Mouse (Mus musculus) WW6 (cell line): ENCODE results near the gene Stab2.

ENCODE experiments used
- DNase-seq: peaks from one replicate; pipeline ENCODE4 v3.0.0-alpha.2; 2013; ENCODE audit warnings: low read depth, low spot score

Stab2 gene

DNA sequence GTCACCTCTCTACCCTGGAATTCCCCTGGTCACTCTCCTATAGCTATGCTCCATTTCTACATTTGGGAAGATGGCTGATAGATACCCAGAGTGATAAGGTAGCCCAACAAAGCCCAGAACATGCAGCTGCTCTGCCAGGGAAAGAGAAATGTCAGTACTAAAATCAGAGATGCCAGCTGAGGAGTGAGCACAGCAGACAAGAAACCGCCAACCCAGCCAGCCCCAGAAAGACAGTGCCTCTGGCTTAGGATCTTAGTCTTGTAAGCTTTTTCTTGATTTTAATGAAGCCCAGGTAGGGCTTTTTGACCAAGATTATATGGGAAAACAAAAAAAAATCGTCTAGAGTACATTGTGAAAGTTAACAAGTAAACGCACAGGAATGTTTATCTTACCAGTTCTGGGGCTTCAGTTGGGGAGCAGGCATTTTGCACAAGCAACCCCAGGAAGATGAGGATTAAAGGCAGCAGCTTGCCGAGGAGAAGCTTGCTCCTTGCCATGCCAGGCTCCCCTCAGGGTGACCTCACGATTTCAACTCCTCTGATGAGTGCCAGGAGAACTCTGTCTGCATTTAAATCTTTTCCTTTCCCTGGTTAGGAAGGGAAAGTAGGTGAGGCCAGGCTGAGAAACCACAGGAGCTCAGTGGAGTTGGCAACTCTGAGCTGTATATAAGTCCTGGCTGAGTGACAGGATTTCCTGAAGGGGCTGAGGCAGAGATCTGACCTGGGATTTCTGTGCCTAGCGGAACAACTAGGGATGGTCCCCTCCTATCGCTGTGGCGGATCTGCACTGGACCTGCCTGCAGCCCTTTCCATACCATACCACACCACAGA is at the start of gene Stab2:
Gene Stab2 (minus strand): TSS at position 641 of the 830 bp plus-strand sequence.
- DNase-seq, result no peak

DNA sequence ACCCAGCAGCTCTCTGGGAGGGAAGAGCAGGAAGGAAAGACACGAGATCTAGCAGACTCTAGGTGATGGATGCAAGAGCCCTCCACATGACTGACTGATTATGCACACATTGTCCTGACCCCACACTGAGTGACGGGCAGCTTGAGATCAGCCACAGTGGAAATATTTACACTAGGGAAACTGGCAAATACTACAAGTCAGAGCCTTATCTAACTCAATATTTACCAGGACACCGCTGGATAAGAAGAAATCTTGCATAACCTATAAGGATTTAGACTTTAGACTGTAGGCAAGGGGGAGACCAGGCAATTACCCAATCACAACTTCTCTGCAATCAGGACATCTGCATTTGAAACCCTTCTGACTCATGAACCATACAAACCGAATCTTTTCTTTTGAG is 43.9 kb upstream of the Stab2 start:
- DNase-seq, result no peak

DNA sequence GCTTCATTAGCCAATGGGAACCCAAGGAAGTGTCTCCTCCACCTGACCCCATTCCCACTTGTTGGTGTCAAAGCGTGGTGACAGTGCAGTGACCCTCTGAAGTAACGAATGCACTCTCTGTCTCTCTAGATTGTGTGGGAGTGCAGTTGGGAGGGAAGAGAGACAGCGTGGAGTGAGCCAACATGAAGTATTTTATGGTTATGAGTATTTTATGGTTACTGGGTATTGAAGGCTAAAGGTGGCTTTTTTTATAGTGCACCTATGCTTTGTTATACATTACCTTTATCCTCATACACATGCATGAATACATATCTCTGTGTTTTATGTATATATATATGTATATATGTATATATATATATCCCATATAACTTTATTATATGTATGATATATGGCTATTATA is 41.4 kb upstream of the Stab2 start:
- DNase-seq, result no peak

DNA sequence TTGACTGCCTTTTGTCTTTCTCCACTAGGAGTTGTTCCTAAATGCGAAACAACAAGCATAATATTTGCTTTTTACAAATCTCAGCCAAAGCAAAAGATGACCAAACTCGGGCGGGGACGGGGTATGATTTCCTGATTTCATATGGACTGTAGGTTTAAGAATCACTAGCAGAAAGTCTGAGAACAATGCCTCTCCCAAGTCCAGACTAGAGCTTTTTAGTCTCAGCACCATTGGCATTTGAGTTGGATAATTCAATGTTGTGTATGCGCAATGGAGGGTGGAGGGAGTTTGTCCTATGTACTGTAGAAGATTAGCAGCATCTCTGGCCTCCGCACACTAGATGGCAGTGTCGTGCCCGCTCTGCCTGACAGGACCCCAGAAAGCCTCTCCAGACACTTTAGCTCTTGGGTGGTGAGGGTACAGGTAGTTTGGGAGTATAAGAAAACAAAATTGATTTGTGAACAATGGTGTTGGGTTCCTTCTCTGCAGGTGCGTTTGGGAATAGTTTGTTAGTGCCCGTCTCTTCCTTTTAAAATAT is 39.2 kb upstream of the Stab2 start:
- DNase-seq, result peak; percentile 28

DNA sequence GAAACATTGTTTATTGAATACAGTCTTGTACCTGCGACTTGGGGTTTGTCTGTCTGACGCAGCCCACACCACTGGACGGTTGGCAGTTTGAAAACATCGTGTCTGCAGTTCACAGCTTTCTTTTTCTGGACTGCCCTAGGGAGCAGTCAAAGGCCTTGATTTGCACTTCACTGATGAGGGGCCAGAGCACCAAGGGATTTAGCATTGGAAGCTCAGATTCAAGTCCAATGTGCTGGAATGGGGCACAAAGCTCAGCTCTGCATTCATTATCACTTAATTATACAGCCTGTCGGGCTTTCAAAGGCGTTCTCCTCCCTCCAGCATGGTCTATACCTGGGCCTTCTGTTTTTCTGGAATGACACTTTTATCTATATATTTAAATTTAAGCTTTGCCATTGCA is 38.6 kb upstream of the Stab2 start:
- no peak for DNase-seq

DNA sequence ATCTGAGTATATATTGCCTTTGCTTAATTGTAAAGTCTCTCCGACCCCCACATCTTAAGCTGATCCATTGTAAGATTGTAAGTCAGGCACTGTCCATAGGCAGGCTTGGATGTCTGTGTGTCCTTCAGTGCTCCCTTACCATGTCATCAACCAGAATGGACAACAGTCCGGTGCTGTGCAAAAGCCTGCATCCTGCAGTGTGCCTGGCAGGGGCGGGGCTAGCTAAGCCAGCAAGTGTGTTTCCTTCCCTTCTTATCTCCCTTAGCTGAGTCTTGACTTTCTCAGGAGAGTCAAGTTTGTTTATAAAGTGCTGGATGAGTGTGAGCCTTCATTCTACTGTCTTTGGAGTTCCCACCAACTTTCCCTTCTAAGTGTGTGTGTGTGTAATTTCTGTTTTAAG is 37.4 kb upstream of the Stab2 start:
- no peak for DNase-seq

DNA sequence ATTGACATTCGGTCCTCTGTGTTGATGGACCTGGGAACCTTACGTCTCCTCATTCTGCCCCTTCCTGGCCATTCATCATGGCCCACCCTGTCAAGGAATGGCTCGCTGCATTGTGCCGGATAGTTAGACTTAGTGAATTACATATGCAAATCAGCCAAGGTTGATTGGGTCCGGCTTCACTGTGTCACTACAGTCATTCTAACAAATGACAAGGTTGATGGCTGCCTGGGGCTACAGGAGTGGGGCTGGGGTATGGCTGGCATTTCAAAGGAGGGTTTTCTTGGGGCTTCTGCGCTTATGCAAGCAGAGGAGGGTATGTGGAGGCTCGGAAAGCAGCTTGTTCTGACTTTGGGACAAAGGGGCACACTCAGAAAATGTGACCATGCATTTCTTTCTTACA is 33.4 kb upstream of the Stab2 start:
- no peak for DNase-seq

DNA sequence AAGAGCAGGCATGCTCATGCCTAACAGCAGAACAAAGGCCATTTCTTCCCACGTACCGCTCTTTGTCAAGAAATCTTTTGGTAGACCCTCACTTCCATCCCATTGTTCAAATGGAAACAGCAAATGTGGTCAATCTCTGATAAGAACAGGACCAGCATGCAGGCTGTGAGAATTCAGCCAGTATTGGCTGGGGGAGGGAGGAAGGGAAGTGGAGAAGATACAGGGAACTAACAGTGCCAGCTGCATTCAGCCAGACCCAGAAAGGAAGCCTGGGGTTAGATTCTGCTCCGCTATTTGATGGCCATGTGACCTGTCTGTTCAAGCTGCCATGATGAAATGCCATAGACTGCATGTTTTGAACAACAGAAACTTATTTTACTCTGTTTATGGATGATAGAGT is 32.0 kb upstream of the Stab2 start:
- no peak for DNase-seq

DNA sequence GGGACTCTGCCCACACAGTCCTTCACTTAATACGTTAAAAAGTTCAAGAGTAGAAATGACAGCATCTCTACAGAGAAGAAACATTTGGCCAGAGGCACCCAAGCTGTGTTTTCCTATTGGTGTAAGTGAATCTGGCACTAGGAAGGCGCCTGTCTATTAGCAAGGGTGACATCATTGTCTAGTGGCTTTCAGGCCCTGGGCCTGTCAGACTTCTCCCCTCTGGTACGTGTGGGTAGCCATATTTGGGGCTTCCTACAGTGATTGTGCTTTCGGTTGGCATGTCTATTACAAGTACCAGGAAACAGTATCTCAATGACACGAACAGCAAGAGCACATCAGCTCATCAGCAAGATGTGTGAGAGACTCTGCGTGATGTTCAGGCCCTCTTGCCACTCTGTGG is 31.5 kb upstream of the Stab2 start:
- no peak for DNase-seq

DNA sequence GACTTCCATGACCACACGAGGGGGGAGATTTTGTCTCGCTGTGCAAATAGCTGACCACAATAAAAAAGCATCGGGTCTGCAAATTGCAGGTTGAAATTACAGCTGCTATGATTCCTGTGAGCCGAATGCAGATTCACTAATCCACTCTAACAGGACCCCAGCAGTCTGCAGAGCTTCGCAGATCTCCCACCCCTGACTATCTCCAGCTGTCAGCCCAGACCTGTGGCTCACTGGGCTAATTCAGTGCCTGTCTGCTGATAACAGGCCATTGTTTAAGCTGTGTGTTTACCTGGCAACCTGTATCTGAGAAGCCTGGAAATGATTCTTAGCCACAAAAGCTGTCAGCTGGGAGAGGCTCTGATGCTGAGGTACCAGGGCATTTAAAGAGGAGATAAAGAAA is 29.2 kb upstream of the Stab2 start:
- no peak for DNase-seq

DNA sequence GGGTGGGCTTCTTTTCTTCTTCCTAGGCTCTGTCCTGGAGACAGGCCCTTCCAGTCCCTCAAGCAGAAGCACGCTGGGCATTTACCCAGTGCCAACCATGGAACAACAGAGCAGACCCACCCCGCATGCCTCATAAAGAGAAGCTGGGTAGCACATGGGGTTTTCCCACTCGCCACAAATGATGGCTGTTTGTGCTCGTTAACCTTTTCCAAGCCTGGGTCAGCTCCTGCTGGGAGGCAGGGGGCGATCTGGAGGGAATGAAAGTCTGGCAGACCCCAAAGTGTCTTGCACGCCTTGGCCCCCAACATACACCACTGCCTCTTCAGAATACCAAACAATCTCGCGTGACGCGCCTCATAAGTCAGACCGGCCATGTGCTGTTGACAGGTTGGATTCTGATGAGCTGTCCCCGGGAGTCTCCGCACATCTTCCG is 28.5 kb upstream of the Stab2 start:
- no peak for DNase-seq

DNA sequence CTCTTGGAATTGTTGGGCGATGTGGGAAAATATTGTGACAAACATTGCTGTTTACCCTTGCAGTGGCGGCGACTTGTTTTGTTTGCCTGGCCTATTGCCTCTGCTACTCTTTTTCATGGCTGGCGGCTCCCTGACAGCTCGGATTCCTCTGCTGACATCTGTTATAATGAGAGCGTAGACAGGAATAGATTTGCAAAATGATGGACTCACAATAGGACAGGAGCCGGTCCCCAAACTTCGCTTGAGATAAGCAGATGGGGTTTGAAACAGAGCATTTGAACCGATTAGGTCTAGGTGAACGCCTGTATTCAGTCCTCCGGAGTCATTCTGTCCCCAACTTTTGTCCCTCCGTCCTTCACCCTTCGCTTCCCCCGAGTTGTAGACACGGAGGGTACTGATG is 28.0 kb upstream of the Stab2 start:
- DNase-seq, result no peak

DNA sequence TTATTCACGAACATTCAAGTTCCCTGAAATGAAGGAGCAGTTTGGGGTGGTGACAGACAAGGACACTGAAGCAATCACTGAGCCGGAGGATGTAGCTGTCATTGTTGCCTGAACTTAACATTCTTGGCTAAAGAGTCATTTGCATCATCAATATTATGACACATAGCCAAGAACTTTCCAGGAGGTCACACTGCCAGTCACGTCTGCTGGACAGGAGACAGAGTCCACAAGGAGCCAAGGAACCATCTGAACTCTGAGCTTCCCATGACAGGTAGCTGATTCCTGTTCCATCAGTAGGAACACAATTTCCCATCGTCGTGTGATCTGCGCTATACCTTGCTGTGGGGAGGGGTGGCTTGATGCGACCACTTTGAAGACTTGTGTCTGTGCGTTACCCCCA is 24.9 kb upstream of the Stab2 start:
- DNase-seq, result no peak

DNA sequence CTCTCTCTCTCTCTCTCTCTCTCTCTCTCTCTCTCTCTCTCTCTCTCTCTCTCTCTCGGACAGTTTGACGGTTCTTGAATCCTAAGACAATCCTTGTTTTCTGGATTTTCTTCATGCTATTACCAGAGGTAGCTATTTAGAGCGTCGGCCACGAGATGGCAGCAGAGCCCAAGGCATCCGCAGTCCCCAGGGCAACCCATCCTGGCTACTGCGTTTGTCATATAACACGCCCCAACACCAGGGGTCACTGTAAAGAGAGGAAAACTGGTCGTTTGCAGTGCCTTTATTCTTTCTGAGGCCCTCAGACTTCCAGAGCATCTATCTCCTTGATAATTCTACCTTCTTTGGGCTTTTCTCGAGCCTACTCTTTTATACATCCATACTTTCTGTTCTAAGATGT is 17.1 kb upstream of the Stab2 start:
- DNase-seq, result peak; percentile 63

DNA sequence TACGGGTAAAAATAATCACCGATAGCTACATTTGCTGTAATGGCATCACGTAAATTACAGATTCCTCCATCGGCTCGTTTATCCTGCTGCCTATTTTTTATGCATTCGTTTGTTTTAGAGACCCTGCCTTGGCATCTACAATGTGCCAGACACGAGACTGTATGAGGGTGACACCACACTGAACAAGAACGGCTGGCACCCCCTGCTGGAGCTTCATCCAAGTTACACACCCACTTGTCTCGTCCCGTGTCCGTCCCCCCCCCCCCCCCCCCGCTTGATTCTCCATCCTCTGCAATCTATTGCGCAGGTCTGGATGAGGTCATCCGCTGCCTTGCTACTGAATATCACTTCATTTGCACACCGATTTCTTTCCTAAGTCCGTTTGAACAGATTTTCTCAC is 12.9 kb upstream of the Stab2 start:
- no peak for DNase-seq

DNA sequence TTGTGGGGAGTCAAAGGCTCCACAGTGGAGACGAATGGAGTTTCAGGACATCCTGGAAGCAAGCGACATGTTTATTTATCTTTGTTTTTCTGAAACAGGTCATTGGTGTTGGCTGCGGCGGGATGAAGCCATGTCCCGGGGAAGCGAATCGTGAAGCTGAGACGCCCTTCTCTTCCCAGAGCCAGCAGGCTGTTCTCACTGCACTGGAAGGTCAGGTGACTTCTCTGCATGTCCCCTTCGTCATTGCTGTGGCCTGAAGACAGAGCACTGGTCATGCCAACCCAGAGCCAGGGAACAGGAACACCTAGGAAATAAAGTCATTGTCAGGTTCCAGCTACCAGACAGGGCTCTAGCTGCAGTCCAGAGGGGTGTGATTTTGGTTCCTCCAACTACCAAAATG is 11.1 kb upstream of the Stab2 start:
- no peak for DNase-seq

DNA sequence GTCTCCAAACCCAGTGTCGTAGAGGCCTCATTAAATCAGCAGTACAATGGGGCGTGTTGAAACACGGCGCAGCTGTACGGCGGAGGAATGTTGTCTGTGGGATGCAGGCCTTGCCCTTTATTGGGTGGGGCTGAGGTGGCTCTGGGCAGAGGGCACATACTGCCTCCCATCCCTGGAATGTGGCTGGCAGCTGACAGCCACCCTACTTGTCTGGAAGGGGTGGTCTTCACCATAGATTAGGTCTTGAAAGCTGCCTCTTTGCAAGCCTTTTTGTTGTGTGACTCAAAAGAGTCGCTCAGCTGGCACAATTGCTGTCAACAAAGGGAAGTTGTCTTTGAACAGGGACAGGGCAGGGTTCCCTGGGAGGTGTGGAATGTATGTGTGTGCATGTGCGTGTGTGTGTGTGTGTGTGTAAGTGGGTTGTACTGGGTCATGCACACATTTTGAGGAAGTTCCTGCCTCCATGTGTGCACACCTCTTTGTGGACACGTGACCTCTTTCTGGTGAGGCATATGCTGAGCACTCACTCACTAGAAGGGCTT is 8.4 kb upstream of the Stab2 start:
- DNase-seq, result no peak

DNA sequence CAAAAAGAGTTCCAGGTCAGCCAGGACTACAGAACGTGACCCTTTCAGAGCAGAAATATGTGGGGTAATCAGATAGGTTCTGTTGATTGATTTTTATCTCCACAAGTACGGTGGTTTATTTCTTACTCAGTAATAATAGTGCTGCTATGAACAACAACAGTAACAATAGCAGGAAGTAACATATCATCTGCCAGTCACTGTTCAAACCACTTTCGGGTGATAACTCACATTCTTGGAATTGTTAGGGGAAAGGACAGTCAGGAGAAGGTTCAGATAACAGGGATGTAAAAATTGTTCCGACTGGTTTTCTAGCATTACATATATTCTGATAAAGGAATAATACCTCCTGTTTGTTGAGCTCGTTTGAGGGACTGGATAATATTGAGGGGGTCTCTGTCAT is 7.6 kb upstream of the Stab2 start:
- DNase-seq, result no peak

DNA sequence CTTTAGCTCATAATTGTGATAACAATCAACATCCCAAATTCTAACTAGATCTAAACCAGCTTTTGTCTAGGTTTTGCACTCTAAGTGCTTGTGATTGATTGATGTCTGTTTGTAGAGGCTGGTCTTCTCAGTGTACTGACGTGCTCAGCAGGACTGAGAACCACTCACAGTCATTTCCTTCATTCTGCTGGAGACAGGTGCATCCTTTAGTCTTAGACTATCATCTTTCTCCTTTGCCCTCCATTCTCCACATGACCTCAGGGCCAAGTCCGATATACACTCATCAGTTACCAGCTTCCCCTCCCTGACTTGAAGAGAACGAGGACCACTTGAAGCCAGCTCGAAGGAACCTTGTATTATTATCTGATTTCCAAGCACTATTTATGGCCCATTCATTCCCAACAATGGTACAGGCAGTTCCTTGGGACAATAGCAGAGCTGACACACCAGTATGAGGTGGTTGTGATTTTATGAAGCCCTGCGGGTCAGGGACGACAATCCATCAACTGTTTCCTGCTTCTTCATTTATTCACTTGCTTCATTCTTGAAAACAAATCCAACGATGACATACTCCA is 6.7 kb upstream of the Stab2 start:
- DNase-seq, result no peak

DNA sequence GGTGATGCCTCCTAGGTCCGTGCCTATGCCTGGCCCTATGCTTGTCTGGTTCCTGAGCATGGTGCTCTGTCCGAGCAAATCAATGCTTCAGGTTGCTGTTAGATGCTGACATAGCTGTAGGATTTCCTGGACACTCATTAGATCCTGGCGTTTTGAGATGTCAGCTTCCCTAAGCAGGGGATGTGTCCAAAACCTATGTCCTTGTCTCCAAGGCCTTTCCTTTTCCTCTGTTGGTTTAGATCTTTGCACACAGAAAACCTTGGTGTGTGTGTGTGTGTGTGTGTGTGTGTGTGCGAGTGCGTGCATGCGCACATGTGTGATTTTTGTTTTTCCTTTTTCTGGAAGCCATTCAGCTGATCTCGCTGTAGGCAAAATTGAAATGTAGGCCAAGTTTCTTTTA is 4.3 kb upstream of the Stab2 start:
- no peak for DNase-seq

DNA sequence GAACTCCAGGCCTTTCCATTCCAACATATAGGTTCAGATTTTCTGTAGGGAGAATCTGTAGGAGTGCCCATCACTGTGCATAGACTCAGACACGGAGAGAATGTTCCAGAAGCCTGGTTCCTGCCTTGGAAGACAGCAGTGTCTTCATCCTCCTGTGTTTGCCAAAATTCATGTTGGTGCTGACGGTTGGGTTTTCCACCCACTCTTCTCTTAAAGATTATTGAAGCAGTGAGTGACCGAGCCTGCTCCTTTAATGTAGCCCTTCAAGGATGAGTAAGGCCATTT is 332 bp upstream of the Stab2 start:
- DNase-seq, result no peak

DNA sequence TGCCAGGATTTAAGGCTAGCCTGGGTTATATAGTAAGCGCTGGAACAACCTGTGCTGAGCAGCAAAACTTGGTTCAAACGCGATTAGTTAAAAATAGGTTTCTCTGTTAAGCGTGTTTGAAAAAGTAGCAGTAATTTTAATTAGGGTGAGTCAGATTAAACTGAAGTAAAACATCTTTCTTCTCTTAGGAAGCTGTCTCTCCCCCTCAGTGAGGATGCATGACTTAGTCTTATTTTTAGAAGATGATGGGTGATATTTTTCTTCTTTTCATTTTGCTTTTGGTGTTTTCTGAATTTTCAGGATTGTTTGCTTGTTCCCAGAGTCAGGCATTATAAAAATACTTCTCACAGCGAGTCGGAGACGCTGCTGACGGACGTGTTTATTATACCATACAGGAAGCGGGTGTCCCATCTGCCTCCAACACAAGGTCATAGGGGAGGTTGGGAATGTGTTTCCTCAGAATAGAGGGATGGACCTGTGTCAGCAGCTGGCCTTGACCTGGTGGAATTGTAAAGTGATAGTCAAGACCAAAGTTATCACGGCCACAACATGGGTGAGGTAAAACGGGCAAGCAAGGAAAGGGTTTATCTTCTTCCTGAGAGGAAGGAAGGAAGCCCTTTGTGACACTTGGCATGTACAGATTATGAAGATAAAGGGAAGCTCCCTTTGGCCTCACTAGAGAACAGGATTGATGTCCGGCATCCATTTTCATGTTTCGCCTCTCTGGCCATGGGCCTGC is 15.4 kb downstream of the Stab2 start:
- DNase-seq, result no peak

DNA sequence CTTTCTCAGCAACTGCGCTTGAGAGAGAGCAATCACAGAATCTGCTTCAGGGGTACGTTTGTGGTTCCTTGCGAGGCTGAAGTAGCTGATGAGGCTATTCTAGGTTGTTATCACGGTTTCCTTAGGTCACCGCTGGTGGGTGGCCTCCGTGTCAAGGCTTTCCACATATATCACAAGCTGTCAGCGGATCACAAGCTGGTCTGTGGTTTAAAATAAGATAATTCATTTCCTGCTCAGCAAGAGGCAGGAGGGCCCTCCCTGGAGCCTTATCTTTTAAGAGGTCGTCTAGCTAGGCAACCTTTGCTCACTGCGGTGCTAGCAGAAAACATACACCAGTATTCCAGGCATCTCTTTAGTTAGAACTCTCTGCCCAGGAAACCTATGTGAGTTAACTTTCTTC is 17.2 kb downstream of the Stab2 start:
- DNase-seq, result no peak
